Mouse (Mus musculus): ENCODE results near the gene Vmn1r126.
"Not testable (repeated sequence)": the region's sequence is repeated elsewhere in the genome, so short reads cannot be mapped to it uniquely, and the experiment has no call there.

DNA sequence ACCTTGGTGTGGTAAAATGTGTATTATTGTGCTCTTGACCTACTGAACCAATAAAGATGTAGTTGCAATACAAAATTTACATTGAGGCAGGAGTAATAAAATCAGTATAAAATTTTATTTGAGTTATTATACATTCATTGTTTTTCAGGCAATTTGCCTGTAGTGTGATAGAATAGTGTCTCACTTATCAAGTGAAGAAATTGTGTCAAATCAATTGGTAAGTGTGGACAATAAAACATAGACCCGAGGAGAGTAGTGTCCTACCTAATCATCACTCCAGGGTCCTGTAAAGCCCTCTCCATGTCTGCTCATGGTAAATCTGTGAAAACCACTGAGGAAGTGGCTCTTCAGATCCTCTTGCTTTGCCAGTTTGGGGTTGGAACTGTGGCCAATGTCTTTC, 47.8 kb upstream of the Vmn1r126 start, which contains the start of gene Vmn1r128:
- TF ChIP-seq POLR2A, CTCF (IDR thresholded peaks at IDR 0.05; ENCODE audit: insufficient read depth, low read depth, low read length): not testable (repeated sequence)

Measured in olfactory bulb, adult 2 months (tissue).